Mouse (Mus musculus) embryonic facial prominence, embryonic 14.5 days (tissue): ENCODE measurements at regions not wholly inside any gene's neighbourhood (a gene's known extent, or its start where the extent isn't known, plus 50 kb on each side); places are given as distances from the start of the nearest gene placed in this dataset.

ENCODE experiments used
- ATAC-seq: fragments of 200-750 bp; cut with Nextera tagmentation; 2 replicates; pipeline ENCODE4 v1.8.0; 2017; ENCODE audit warnings: low read depth, moderate number of reproducible peaks, moderate TSS enrichment
- DNase-seq: peaks from one replicate; pipeline ENCODE4 v3.0.0-alpha.2; 2015; ENCODE audit warnings: low spot score
- H3K27ac ChIP-seq: fragments of 300-500 bp; sonication (generic); replicated peaks from 2 replicates; pipeline ENCODE4 v1.5.1; 2014; ENCODE audit warnings: low read depth, mild to moderate bottlenecking, low read length, moderate library complexity
- H3K27me3 ChIP-seq: fragments of 300-500 bp; sonication (generic); replicated peaks from 2 replicates; pipeline ENCODE4 v1.6.1; 2014; ENCODE audit warnings: low read length; ENCODE audit not compliant: control insufficient read depth, insufficient read depth
- H3K36me3 ChIP-seq: fragments of 300-500 bp; sonication (generic); 2 replicates; pipeline ENCODE4 v1.6.1; 2014; ENCODE audit warnings: low read length, mixed read lengths; ENCODE audit not compliant: control insufficient read depth, insufficient read depth
- H3K4me1 ChIP-seq: fragments of 300-500 bp; sonication (generic); 2 replicates; pipeline ENCODE4 v1.6.1; 2014; ENCODE audit warnings: antibody characterized with exemption, low read length; ENCODE audit not compliant: control insufficient read depth, insufficient read depth
- H3K4me2 ChIP-seq: fragments of 300-500 bp; sonication (generic); 2 replicates; pipeline ENCODE4 v1.6.1; 2014; ENCODE audit warnings: low read depth, mild to moderate bottlenecking, low read length, moderate library complexity, mixed read lengths
- H3K4me3 ChIP-seq: fragments of 300-500 bp; sonication (generic); 2 replicates; pipeline ENCODE4 v1.5.1; 2014; ENCODE audit warnings: low read depth, mild to moderate bottlenecking, low read length
- H3K9ac ChIP-seq: fragments of 300-500 bp; sonication (generic); 2 replicates; pipeline ENCODE4 v1.6.1; 2014; ENCODE audit warnings: low read depth, mild to moderate bottlenecking, low read length, moderate library complexity, mixed read lengths
- H3K9me3 ChIP-seq: fragments of 300-500 bp; sonication (generic); 2 replicates; pipeline ENCODE4 v1.6.1; 2016; ENCODE audit warnings: low read length; ENCODE audit not compliant: control insufficient read depth
- WGBS: fragments of 180-500 bp; shearing (Covaris S2); extraction: QIAGEN DNeasy Blood & Tissue Kit; methylation state at CpG from one replicate; pipeline ENCODE4 v1.1.7; 2014; 5-methylcytosine and 5-hydroxymethylcytosine counted together

DNA sequence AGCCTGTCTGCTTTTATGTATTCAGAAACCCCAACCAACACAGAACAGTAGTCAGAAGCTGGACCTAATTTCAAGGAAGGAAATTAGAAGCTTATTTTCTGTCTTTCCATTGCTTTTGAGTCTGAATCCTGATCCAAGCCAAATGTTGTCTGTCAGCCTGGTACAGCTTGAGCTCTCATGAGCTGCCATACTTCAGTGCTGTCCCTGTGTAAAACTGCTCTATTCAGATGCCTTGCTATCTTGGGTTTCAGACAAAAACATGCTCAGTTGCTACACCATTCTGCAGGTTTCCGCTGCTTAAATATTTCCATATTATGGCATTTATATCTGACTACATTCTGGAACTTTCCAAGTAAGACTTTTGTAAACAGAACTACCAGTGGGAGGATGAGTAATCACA is 1403.2 kb downstream of the Epha7 start:
- H3K36me3 ChIP-seq, result no peaks in the 10 kb centered on the region
- DNase-seq, result peak; percentile 39
- no peak for ATAC-seq
- H3K4me2 ChIP-seq, result no peak overlapping the region
- H3K9me3 ChIP-seq, result no peaks in the 10 kb centered on the region
- no peaks in the 10 kb centered on the region for H3K4me1 ChIP-seq
- peak overlapping the region; percentile 33 for H3K27ac ChIP-seq
- WGBS, result 73% methylated on average over 1 of the region's 1 CpGs
- H3K4me3 ChIP-seq, result no peak overlapping the region
- no peak overlapping the region for H3K9ac ChIP-seq
- no peaks in the 10 kb centered on the region for H3K27me3 ChIP-seq

DNA sequence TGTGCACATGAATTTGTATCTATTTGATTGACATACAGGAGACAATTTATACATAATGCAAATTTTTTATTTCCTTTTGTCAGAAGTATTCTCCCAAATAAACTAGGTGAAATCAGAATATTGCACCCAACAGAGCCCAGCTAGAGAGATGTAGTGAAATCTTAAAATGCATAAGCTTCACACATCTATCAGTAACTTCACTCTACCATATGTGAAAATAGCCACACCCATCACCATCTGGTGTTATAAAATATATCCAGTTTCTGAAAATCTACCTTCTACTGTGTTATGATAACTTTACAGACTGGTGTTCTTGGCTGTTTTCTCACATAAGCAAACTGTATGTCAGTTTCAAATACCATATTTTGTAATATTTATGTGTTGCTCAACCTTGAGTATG is 1414.2 kb downstream of the Epha7 start:
- no peak overlapping the region for H3K4me3 ChIP-seq
- no peaks in the 10 kb centered on the region for H3K9me3 ChIP-seq
- H3K4me2 ChIP-seq, result no peak overlapping the region
- no peaks in the 10 kb centered on the region for H3K4me1 ChIP-seq
- H3K27ac ChIP-seq, result no peak overlapping the region
- no peaks in the 10 kb centered on the region for H3K36me3 ChIP-seq
- ATAC-seq (no peak), DNase-seq (no peak)
- H3K9ac ChIP-seq, result no peak overlapping the region
- H3K27me3 ChIP-seq, result no peaks in the 10 kb centered on the region

DNA sequence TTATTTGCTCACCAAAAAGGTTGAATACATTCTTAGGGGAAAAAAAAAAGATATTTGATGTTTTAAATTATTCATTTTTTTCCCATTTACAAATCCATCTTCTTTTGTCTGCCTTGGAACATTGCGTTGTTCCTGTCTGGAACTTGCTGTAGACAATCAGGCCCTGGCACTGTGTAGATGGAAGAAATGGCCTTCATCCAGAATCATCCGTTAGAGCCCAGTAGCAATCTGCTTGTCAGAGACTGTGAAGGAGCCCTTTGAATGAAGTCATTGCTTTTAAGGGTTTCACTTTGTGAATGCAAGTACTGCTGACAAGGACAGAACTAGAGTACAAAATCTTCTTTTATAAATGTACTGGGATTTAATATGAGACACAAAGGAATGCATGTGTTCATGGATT is 1449.2 kb downstream of the Epha7 start:
- ATAC-seq (no peak), DNase-seq (no peak)
- 75% methylated on average over 2 of the region's 2 CpGs for WGBS
- H3K36me3 ChIP-seq, result no peaks in the 10 kb centered on the region
- H3K27ac ChIP-seq, result no peak overlapping the region
- no peak overlapping the region for H3K4me3 ChIP-seq
- H3K9me3 ChIP-seq, result no peaks in the 10 kb centered on the region
- H3K4me2 ChIP-seq, result no peak overlapping the region
- H3K27me3 ChIP-seq, result no peaks in the 10 kb centered on the region
- H3K9ac ChIP-seq, result no peak overlapping the region
- no peaks in the 10 kb centered on the region for H3K4me1 ChIP-seq

DNA sequence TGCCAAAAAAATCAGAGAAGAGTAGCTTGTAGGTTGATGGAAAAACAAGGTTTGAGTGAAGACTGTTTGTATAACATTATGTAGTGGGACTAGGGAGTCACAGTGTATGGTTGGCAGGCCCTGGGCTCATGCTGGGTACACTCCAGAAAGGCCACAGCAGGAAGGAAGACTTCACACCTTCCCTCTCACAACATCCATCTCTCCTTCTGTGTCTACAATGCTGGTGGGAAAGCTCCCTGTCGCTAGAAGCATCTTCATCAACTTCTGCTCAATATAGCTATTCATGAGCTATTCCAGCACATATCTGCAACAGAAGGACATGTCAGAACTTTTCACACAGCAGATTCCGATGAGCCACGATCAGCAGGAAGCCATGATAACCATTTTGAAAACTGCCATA is 1455.1 kb downstream of the Epha7 start:
- Histone ChIP-seq H3K9ac (no peak overlapping the region), H3K4me3 (no peak overlapping the region), H3K4me1 (no peaks in the 10 kb centered on the region), H3K27ac (no peak overlapping the region), H3K36me3 (no peaks in the 10 kb centered on the region), H3K4me2 (no peak overlapping the region), H3K9me3 (no peaks in the 10 kb centered on the region), H3K27me3 (no peaks in the 10 kb centered on the region)
- WGBS, result 73% methylated on average over 3 of the region's 3 CpGs
- no peak for ATAC-seq
- no peak for DNase-seq

DNA sequence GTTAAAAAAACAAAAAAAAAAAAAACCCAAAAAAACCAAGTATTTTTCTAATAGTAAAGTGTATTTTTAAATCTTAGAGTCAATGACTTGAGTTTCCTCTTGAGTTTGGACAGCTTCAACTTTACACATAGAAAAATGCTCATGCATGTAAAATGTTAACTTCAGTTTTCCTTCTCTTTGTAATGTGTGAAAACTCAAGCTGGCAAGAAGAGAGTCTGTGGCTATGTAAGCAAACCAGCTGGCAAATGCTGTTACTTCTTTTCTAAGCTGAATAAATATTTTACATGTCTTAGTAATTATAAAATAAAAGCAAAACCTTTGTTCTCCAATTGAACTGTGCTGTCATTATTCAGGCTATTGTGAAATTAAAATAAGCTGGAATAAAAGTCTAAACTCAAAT is 1457.1 kb downstream of the Epha7 start:
- no peaks in the 10 kb centered on the region for H3K27me3 ChIP-seq
- H3K9me3 ChIP-seq, result no peaks in the 10 kb centered on the region
- H3K36me3 ChIP-seq, result no peaks in the 10 kb centered on the region
- no peak overlapping the region for H3K9ac ChIP-seq
- ATAC-seq (no peak), DNase-seq (peak; percentile 10)
- H3K27ac ChIP-seq, result no peak overlapping the region
- H3K4me1 ChIP-seq, result no peaks in the 10 kb centered on the region
- no peak overlapping the region for H3K4me2 ChIP-seq
- no peak overlapping the region for H3K4me3 ChIP-seq

DNA sequence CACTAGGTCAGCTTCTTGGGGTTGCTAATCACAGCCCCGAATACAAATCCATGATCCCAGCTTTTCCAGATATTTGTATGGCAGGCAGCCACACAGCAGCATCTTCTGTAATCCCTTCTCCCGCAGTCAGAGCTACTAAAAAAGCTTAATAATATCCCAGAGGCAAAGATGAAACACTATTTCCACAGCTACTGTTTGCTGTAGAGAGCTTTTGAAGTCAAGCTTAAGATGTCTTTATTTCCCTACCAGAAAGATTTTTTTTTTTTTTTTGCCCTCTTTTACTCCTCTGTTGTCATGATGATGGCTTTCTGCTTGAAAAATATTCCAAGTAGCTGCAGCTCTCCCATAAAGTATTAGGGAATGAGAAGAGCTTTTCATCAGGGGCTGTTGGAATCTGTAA is 1499.5 kb downstream of the Epha7 start:
- H3K27ac ChIP-seq, result no peak overlapping the region
- H3K36me3 ChIP-seq, result no peaks in the 10 kb centered on the region
- H3K9me3 ChIP-seq, result no peaks in the 10 kb centered on the region
- H3K9ac ChIP-seq, result no peak overlapping the region
- no peak for ATAC-seq
- H3K4me3 ChIP-seq, result no peak overlapping the region
- H3K27me3 ChIP-seq, result no peaks in the 10 kb centered on the region
- H3K4me1 ChIP-seq, result no peaks in the 10 kb centered on the region
- WGBS, result 30% methylated on average over 2 of the region's 2 CpGs
- no peak for DNase-seq
- no peak overlapping the region for H3K4me2 ChIP-seq

DNA sequence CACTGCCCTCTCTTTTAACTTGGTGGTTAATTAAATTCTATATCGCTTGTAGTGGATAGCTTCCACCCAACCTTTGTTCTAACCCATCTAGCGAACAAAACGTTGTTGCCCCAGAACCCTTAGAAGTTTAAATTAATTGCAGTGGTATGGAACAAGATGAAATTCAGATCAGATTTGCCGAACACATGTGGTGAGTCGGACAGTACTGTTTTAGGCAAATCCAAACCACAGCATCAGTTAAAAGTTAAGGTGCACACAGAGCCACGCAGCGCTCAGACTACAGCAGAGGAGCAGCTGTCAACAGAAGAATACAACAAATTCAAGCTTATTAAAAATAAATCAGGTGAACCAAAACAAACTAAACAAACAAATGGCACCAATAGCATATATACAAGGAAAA is 1500.0 kb downstream of the Epha7 start:
- Histone ChIP-seq H3K4me2 (no peak overlapping the region), H3K4me3 (no peak overlapping the region), H3K9ac (no peak overlapping the region), H3K4me1 (no peaks in the 10 kb centered on the region), H3K27ac (no peak overlapping the region), H3K36me3 (no peaks in the 10 kb centered on the region), H3K27me3 (no peaks in the 10 kb centered on the region), H3K9me3 (no peaks in the 10 kb centered on the region)
- ATAC-seq, result no peak
- no peak for DNase-seq
- WGBS, result 52% methylated on average over 7 of the region's 7 CpGs

DNA sequence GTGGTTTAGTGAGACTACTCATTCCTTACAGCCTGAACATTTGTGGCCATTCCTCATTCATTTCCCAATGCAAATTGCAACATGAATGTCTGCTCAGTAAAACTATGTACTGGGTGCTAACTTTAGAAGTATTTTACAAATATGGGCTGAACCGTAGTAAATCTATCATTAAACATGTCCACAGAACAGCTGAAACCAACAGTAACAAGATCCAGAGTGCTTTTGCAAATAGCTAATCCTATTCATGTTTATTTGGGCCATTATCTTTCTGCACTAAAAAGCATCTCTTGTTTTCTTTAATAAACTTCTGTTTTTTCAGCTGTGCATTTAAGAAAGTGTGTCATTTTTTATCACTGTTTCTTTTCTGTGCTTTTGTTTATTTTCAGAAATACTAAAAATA is 1502.4 kb downstream of the Epha7 start:
- no peak for ATAC-seq
- no peak for DNase-seq
- Histone ChIP-seq H3K27ac (no peak overlapping the region), H3K27me3 (no peaks in the 10 kb centered on the region), H3K36me3 (no peaks in the 10 kb centered on the region), H3K9ac (no peak overlapping the region), H3K4me1 (no peaks in the 10 kb centered on the region), H3K9me3 (no peaks in the 10 kb centered on the region), H3K4me2 (no peak overlapping the region), H3K4me3 (no peak overlapping the region)
- WGBS, result 55% methylated on average over 1 of the region's 1 CpGs

DNA sequence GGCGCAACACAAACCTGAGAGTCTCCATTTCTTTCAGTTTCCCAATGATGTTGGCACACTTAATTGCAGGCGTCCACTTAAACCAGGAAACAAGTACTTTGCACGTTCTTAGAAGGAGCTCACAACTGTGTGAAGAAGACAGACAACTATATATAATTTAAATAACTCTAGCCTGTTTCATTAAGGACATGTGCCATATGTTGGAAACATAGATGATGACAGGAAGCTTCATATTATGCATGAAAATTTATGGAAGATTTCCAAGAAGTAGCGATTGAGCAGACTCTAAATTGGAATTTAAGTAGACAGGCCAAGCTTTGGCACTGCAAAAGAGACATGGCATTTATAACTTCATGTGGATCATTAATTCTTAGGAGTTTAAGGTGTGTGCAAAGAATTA is 1504.1 kb downstream of the Epha7 start:
- no peak overlapping the region for H3K4me3 ChIP-seq
- no peaks in the 10 kb centered on the region for H3K36me3 ChIP-seq
- 69% methylated on average over 4 of the region's 4 CpGs for WGBS
- H3K27me3 ChIP-seq, result no peaks in the 10 kb centered on the region
- no peaks in the 10 kb centered on the region for H3K4me1 ChIP-seq
- H3K4me2 ChIP-seq, result no peak overlapping the region
- no peak for DNase-seq
- H3K27ac ChIP-seq, result no peak overlapping the region
- H3K9me3 ChIP-seq, result no peaks in the 10 kb centered on the region
- ATAC-seq, result no peak
- no peak overlapping the region for H3K9ac ChIP-seq
